ENCODE assay signal across 26 mouse cellular contexts in genomic region chr4:21832844-21833243, GRCm38 (mm10). TPM values are rescaled to one million over a fixed set of nuclear protein-coding genes. Genes with fewer than 3 reads are reported as not detected.
DNase-seq lines count a peak whose midpoint lies in the region; ATAC-seq and TF ChIP-seq lines count a peak whose summit lies in the region.
"Had no signal": no experiment of that assay in that cellular context is flagged by ENCODE, and none has a peak within 500 bp of the region (broad histone marks: within the 10 kb centered on the region; RNA-seq: fewer than 3 reads in every experiment).

No protein-coding gene starts in this region.

- 0 out of 2 replicates have a peak, but pooled peaks have one; percentile 2 for TF ChIP-seq CTCF in kidney, adult 2 months (conservative IDR thresholded peaks at IDR 0.05; ENCODE audit: insufficient read depth, insufficient read length, low read depth, low read length)
- peak; percentile 10; the same call in 1 of the 2 replicates for TF ChIP-seq CTCF in testis, adult 2 months (IDR thresholded peaks at IDR 0.05; ENCODE audit: control insufficient read depth, insufficient read depth, insufficient replicate concordance, low read depth, low read length)

- no peak for TF ChIP-seq POLR2A in kidney, adult 2 months (IDR thresholded peaks at IDR 0.05; ENCODE audit: low read depth, low read length)
- no peak for TF ChIP-seq POLR2A in testis, adult 2 months (IDR thresholded peaks at IDR 0.05; ENCODE audit: control insufficient read depth, low read depth, low read length)

- H3K27ac ChIP-seq in kidney, adult 2 months (ENCODE audit: insufficient read depth, low read depth, low read length): no peak overlapping the region
- H3K27ac ChIP-seq in testis, adult 2 months (ENCODE audit: control insufficient read depth, insufficient read depth, low read depth, low read length): no peak overlapping the region
- H3K27ac ChIP-seq: embryonic facial prominence, embryonic 12.5 days; hindbrain, embryonic 10.5 days; intestine, embryonic 15.5 days; liver, embryonic 13.5 days; neural tube, embryonic 13.5 days had no signal

- DNase-seq in kidney, adult 2 months: no peak
- DNase-seq in kidney, adult 11 months: no peak
- DNase-seq in testis, postnatal 14 days (ENCODE audit: low spot score): no peak
- DNase-seq in ZHBTc4 (ENCODE audit: low read depth, low spot score): peak; percentile 83
- DNase-seq in cerebellum, postnatal 10 days: no peak
- no peak for DNase-seq in adrenal gland, postnatal 25 days
- DNase-seq: adrenal gland, adult 2 months; cerebellum, adult 8-10 months; cerebellum, postnatal 36 days; embryo, embryonic 11 days; gastrocnemius, postnatal 10 days; heart, postnatal 14 days; kidney, adult 9 months; kidney, postnatal 10 days; liver, embryonic 13.5 days; lung, embryonic 14.5 days; lung, postnatal 14 days; thymus, postnatal 14 days had no signal

- H3K27me3 ChIP-seq in kidney, adult 2 months (replicated peaks; ENCODE audit: control insufficient read depth, insufficient read depth, low read length): no peaks in the 10 kb centered on the region
- no peaks in the 10 kb centered on the region for H3K27me3 ChIP-seq in testis, adult 2 months (ENCODE audit: control insufficient read depth, insufficient read depth, low read length)
- H3K27me3 ChIP-seq: embryonic facial prominence, embryonic 12.5 days; intestine, embryonic 15.5 days; liver, embryonic 13.5 days; neural tube, embryonic 13.5 days had no signal

- 98% methylated on average over 8 of the region's 8 CpGs for WGBS in kidney, adult 2 months

- H3K4me3 ChIP-seq in kidney, adult 2 months (ENCODE audit: insufficient read depth, low read depth, low read length): no peak overlapping the region
- H3K4me3 ChIP-seq in testis, adult 2 months (ENCODE audit: control insufficient read depth, low read depth, low read length): no peak overlapping the region
- H3K4me3 ChIP-seq: embryonic facial prominence, embryonic 12.5 days; hindbrain, embryonic 10.5 days; intestine, embryonic 15.5 days; liver, embryonic 13.5 days; neural tube, embryonic 13.5 days had no signal

- H3K4me1 ChIP-seq in kidney, adult 2 months (ENCODE audit: control insufficient read depth, insufficient read depth, low read length): no peaks in the 10 kb centered on the region
- H3K4me1 ChIP-seq in testis, adult 2 months (ENCODE audit: control insufficient read depth, insufficient read depth, low read length): no peaks in the 10 kb centered on the region
- H3K4me1 ChIP-seq: embryonic facial prominence, embryonic 12.5 days; hindbrain, embryonic 10.5 days; intestine, embryonic 15.5 days; liver, embryonic 13.5 days; neural tube, embryonic 13.5 days had no signal

- 0 out of 2 replicates have a peak, but pooled peaks have one; percentile 44 for ATAC-seq in megakaryocyte progenitor cell, adult 5-6 weeks (replicated peaks; ENCODE audit: poor library complexity)
- ATAC-seq: forebrain, embryonic 16.5 days; hindbrain, embryonic 16.5 days; intestine, embryonic 15.5 days had no signal

- H3K36me3 ChIP-seq in kidney, adult 2 months (ENCODE audit: control insufficient read depth, insufficient read depth, low read length): peaks cover 1% of the 10 kb centered on the region; the same call in 1 of the 2 replicates
- H3K36me3 ChIP-seq in testis, adult 2 months (ENCODE audit: control insufficient read depth, insufficient read depth, low read length): no peaks in the 10 kb centered on the region; the same call in 1 of the 2 replicates
- H3K36me3 ChIP-seq: intestine, embryonic 15.5 days had no signal

RNA-seq across cellular contexts. Expression of gene Pnisr, which starts 14.5 kb away (rescaled TPM):
- 34.4 and 44.9 TPM in 2 replicates for polyA plus RNA-seq in kidney, adult 2 months (2012; rRNA removed)
- 40.6 and 40.8 TPM in 2 replicates for polyA plus RNA-seq in testis, adult 2 months (2012; rRNA removed)
- 85.0 and 160 TPM in 2 replicates for total RNA-seq in megakaryocyte progenitor cell, adult 5-6 weeks (2015)
- 74.3 and 115 TPM in 2 replicates for total RNA-seq in megakaryocyte progenitor cell, adult 5-6 weeks (2017)
- 158 and 164 TPM in 2 replicates for total RNA-seq in adrenal gland, postnatal 25 days (2021)

RNA-seq across cellular contexts. Expression of gene Coq3, which starts 46.6 kb away (rescaled TPM):
- 4.7 and 5.4 TPM in 2 replicates for polyA plus RNA-seq in kidney, adult 2 months (2012; rRNA removed)
- 3.2 and 3.5 TPM in 2 replicates for polyA plus RNA-seq in testis, adult 2 months (2012; rRNA removed)
- 4.7 and 8.2 TPM in 2 replicates for total RNA-seq in megakaryocyte progenitor cell, adult 5-6 weeks (2015)
- total RNA-seq in megakaryocyte progenitor cell, adult 5-6 weeks (2017): 10.5 and 14.0 TPM in 2 replicates
- total RNA-seq in adrenal gland, postnatal 25 days (2021): 17.4 and 20.0 TPM in 2 replicates
